Mouse (Mus musculus) urinary bladder, postnatal 4 days (tissue): ENCODE measurements around the gene Metap1d.

ENCODE experiments used
- DNase-seq, 2 experiments: peaks; one replicate each; pipeline ENCODE4 v3.0.0; 2021 to 2022; ENCODE audit warnings: low spot score in 2 of 2

Metap1d gene

DNA sequence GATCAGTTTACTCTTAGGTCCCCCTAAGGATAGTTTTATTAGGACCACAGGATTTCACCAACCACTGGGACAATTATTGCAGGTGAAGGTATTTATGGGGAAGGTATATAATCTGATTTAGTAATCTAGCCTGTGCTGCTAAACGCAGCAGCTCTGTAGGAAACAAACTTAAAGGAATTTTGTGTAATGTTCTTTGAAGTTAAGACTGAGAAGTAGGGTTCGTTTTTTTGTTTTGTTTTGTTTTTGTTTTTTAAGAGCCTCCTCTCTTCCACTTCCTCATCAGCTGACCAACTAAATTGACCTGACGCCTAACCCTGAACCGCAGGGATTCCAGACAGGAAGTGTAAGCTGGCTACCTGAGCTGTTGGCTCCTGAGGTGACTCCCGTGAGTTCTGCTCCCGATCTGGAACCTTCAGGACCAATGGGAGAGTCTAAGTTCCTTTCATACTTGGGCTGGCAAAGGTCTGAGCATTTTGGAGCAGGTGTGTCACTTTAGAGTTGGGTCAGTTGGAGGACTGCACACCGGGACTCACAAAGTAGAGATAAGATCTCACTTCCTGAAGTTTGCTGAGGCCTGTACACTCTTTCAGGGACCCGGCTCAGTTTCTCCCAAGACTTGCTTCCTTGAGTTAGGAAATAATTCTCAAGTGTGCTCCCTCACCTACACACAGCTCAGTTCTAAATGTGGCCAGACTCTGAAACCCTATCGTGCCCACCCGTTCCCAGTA lies 73.7 kb downstream of the Metap1d start:
- no peak for DNase-seq

DNA sequence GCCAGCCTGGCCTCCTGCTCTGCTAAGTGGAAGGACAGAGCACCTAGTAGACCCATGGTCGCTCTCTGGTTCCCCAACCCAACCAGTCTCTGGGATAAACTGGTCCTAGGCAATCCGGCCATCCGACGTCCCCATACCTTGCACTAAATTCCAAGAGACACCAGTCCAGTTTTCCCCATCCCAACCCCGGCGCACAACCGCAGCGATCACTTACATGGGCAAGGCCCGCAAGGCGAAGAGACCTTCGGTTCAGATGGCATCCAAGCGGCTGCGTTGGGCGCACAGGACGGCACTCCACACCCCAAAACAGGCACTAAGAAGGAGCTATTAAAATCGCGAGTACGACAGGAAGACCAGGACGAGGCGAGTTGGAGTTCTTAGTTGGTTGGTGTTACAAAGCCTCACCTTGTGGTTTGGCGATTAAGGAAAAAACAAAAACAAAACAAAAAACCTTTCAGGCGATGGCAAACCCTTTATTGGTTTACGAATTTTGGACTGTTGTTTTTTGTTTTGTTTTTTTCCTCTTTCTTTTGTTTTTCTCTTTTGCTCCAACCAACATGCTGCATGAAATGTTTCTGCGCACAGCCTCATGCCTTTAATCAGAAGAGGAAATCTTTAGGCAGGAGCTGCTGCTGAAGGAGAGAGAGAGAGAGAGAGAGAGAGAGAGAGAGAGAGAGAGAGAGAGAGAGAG lies 74.4 kb downstream of the Metap1d start:
- no peak for DNase-seq

DNA sequence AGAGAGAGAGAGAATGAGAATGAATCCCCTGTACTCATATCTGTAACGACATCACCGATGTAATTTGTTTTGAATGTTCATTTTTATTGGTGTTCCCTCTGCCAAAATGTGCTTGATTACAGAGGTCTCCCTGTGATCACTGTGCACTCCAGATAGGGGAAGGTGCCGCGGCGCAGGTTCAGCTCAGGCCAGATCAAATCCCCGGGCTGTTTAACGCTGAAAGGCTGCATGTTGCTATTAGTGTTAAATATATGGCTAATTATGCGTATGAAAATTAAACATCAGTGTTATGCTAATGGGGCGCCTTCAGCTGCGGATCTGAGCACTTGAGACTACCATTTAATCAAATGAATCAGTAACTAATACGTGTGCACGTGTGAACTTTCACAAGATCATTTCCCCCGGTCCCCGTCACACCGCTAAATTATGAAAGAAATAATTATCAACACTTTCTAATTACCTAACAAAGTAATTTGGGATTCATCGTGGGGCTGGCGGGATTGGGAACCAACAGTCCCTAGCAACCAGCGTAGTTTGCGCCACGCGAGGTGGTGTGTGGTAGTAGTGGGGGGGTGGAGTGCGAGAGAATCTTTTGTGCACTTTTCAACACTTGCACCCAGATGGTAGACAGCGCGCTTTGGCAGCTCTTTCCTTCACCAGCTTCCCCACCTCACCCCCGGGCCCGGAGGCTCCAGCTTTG lies 75.1 kb downstream of the Metap1d start, which contains the start of gene Dlx1:
TSS of gene Dlx1 (plus strand) at position 100 of the 700 bp plus-strand sequence.
- no peak for DNase-seq

DNA sequence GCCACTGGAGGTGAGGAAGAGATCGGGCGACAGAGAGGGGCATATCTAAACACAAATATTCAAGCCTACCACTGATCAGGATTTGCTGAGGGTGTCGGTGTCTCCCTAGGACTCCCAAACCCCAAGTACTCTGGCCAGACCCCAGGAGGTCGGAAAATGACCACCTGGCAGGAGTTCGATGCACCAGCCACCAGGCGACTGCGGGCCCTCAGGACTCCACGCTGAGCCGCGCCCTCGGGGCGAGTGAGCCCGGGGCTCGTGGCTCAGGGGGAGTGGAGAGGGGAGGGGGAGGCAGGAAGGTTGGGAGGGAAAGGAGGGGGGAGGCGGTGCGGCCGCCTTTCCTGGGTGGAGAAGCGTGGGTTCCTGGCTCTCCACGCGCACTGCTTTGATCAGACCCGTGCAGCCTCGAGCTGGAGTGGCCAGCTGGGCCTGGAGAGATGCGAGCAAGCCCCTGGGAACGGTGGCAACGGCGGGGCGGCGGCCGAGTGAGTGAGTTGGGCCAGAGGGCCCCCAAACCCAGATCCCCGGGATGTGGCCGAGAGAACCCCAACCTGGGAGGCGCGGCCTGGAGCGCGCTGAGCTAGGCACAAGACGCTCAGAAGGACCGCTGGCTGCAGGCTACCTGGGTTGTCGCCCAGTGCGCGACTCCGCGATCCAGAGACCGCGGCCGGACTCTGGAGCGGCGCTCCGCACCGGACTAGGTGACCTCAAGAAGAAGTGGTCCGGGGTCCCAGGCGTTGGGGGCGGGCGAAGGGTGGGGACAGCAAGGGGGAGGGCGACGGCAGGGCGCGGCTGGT lies 75.8 kb downstream of the Metap1d start:
- DNase-seq, result no peak

DNA sequence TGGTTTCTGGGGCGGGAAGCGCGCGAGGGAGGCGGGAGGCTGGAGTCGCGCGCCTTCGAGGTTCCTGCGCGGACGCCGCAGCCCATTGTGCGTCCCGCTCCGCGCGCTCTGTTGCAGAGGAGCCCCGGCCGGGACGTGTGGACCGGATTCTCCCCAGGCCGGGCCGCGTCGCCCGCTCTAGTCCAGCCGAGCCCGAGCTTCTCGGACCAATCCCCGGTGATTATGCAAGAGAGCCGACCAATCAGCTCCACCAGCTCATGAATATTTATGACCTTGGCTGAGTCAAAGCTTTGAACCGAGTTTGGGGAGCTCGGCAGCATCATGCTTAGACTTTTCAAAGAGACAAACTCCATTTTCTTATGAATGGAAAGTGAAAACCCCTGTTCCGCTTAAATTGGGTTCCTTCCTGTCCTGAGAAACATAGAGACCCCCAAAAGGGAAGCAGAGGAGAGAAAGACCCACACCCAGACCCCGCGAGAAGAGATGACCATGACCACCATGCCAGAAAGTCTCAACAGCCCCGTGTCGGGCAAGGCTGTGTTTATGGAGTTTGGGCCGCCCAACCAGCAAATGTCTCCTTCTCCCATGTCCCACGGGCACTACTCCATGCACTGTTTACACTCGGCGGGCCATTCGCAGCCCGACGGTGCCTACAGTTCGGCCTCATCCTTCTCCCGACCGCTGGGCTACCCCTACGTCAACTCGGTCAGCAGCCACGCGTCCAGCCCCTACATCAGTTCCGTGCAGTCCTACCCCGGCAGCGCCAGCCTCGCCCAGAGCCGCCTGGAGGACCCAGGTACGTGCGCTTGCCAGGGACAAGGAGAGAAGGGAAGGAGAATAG lies 76.7 kb downstream of the Metap1d start:
- no peak for DNase-seq

DNA sequence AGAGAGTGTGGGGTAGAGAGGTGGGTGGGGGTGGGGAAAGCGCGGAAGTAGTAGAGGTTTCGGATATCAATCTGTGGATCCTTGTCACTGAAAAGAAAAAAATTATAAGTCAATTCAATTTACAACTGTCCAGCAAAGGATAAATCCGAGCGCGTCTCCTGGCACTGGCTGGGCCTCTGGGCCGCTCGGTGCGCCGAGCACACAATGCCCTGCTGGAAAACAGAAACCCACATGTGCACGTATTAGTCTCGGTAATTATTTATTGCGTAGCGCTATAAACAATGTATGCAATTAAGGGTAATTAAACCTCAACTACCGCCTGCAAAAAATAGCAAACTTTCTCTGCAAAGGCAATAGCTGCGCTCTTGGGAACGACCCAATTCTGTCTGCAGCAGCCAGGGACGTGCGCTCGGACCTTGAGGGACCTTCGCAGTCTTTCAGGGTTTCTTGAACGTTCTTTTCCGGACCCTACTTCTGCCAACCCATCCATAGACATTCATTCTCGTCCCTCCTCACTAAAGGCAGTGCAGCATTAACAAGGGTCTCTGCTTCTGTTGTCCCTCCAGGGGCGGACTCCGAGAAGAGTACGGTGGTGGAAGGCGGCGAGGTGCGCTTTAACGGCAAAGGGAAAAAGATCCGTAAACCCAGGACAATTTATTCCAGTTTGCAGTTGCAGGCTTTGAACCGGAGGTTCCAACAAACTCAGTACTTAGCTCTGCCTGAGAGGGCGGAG lies 77.5 kb downstream of the Metap1d start:
- no peak for DNase-seq

DNA sequence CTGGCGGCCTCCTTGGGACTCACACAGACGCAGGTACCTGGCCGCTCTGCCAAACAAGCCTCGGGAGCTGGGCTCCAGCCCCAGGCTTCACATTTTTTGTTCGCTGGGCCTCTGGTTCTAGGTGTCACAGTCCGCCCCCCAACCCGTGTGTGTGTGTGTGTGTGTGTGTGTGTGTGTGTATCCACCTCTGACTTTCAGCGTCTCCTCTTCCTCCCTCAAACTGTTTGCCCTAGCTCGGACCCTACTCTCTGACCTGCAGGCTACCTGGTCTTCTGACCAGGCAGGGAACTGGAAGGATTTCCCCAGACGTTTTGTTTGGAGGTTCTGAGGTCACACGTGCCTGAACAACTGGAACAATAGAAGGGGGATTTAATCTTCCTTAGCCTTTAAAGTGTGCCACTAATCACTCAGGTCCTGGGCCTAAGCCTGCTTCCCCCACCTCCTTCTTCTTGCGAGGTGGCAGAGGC lies 78.1 kb downstream of the Metap1d start:
- DNase-seq, result no peak

DNA sequence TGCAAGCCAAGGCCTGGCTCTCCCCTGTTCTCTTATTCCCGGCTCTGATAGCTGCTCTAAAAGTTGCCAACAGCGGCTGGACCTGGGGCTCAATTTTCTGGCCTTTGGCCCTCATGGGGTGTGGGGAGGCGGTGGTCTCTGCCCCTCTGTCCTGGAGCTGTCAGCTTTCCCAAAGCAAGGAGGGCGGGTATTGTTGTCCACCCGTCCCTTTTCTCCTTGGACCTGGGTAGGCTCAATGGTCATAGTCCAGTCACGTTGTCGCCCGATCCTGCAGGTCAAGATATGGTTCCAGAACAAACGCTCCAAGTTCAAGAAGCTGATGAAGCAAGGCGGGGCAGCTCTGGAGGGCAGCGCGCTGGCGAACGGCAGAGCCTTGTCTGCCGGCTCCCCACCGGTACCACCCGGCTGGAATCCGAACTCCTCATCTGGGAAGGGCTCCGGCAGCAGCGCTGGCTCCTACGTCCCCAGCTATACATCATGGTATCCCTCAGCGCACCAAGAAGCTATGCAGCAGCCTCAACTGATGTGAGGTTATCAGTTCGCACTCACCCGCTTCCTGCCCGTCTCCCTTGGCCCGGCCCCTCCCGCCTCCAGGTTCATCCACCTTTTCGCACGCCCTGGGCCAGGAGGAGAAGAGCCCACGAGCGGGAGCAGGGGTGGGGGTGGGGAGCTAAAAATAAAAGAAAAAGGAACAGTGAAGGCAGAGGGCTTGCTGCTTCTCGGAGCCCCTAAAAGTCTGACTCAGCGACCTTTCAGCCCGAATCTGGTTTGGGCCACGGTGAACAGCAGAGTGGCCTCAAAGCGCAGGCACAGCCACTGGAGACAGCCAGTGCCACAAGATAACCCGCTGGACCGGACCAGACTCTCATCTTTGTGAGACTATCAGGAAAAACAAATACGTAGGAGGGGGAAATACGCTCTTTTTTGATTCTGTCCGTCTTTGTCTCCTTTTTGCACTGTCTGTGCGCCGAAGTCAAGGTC lies 79.2 kb downstream of the Metap1d start:
- no peak for DNase-seq

DNA sequence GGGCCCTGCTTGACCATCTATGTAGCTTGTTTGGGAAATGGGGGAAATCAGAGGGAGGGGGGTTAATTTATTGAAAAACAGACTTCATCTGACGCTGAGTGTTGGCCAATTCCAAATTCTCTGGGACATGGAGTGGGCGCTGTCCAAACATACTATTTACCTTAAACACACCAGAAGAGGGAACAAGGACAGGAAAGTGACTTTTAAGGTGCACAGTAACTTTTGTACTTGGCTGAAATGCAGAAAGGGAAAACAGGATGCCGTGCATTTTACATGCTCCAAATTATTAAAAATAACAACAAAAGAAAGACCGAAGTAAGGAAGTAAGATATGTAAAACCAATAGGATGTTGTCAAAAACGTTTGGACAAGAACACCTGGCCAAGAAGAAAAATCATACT lies 80.0 kb downstream of the Metap1d start:
- DNase-seq, result no peak

DNA sequence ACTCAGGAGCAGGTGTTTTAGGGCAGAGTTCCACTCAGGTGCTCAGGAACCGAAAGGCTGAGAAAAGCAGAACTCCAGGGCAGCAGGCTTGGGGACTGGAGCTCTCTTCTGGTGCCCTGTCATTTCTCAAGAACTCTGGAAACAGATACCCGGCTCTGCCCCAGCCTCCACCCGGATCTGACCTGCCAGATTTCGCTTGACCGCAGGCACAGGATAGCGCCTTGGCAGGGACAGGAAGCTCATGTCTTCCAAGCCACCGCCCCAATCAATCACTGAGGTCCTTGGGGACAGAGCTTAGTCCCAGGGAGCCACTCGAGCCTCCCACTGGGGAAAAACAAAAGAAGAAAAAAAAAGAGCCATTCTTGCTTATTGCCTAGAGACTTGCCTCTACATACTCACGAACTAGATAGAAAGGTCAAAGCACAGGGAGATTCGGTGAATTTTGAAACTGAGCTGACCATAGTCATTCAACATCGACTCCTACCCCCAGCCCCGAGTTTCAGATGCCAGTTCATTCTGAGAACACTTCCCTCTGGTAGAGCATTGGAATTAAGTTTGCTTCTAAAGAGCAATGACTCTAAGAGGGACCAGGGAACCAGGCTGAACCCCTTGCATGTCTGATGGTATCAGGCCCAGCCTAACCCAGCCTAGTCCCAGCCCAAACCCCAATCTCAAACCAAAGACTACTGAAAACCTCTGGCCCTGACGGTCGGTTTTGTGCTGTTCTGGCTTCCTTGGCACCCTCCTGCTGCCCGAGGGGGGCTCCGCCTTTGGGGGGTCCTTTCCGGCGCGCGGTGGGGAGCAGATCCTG lies 81.4 kb downstream of the Metap1d start:
- no peak for DNase-seq

DNA sequence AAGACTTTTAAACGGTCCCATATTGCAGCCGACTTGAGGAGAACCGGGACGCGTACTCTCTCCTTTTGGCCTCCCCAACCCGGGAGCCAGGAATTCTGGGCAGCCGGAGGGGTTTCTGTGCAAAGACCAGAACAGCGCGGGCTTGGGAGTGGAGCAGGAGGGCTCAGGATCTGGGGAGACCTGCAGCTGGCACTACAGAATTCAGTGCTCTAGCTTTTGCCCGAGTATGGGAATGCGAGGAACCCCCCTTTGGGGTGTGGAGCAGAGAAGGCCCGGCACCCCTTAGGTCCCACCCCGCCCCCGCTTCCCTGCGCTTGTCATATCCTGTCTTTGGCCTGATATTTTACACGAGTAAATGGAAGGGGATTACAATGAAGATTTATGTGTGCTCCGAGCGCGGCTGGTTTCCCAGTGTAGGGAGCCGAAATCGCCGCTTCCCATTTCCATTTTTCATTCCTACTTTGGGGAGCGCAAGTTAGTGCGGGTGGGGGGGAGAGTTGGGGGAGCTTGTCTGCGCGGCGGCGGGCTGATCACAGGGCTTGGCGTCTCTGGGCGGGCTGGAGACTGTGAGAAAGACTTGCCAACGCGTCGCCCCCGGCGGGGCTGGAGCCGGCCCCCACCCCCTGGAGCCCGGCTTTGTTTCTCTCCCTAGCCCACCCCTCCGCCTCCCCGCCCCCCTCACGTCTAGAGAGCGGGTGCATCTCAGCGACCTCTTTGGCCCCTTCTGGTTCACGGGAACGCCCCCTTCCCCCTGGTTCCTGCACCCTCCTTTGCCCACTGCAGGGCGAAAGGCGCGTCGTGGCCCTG lies 87.7 kb downstream of the Metap1d start:
- no peak for DNase-seq

DNA sequence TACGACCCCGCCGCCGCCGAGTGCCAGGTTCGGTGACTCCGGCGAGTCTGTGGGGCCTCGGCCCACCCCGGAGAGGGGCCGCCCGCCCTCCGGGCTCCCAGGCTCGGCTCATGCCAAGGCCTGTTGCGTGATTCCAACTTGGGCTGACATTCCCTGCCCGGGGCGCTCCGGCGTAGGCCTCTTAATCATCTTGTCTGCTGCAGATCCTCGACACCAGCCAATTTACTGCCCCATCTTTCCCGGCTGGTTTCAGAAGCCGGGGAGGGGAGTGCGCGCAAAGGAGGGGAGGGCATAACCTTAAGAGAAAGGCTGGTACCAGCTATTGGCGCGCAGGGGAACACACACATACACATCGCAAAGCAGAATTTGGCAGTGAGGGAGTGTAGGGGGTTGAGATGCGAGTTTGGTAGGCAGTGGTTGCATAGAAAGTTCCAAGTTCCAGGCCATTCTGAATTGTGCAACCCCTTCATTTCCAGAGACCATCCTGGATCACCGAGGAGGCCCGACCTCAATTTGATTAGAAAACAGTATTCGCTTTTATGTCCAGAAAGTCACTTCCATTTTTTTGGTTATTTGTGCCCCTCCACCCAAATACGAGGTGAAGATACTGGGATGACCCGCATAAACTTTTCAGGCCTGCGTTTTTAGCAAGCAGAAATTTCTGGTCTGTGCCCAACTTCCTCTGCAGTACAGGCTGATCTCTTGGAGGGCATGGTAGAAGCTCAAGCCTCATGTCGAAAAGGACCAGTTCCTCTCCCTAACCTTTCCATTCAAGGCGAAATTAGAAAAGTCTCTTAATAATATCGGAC lies 88.5 kb downstream of the Metap1d start:
- DNase-seq, result no peak

DNA sequence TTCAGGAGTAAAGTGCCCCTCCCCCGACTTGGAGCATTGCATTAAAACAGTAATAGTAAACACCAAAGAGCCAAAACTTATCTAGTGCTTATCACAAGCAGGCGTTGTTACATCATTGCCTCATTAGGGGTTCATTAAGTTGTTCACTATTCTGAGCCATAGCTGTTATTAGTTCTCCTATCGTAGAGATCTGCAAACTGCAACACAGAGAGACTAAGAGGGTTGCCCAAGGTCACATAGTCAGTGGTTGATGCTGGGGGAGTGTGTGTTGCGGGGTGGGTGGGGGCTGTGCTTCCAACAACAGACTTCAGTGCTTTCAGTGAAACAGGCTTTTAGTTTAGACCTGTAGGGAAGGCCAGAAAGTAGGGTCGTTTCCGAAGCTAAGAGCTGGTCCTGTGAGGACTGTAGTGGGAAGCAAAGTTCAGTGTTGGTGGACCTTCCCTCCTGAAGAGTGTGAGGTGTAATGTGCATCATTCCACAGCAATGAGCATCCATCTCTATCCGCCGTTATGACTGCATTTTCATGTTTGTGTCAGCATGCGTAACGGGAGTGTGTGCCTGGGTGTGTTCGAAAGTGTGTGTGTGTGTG lies 89.2 kb downstream of the Metap1d start:
- DNase-seq, result no peak

DNA sequence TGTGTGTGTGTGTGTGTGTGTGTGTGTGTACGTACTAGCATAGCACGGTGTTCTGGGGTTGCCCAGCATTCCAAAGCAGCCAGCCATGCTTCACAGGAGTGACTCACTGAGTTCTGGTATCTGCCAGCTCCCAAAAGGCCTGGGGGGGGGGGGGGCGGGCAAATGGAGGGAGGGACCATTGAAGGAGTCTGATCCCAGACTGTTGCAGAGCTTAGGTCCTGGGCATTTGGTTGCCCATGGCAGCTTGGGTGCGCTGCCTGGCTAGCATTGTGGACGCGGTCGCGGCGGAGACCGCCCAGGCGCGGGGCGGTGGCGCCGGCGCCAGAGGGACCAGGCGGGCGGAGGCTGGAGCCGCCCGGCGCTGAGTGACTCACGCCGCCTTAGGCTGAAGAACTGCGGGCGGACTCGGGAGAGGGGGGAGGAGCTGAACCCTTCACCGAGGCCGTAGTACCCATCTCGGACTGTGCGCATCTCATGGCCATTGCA lies 89.8 kb downstream of the Metap1d start:
- DNase-seq, result no peak

DNA sequence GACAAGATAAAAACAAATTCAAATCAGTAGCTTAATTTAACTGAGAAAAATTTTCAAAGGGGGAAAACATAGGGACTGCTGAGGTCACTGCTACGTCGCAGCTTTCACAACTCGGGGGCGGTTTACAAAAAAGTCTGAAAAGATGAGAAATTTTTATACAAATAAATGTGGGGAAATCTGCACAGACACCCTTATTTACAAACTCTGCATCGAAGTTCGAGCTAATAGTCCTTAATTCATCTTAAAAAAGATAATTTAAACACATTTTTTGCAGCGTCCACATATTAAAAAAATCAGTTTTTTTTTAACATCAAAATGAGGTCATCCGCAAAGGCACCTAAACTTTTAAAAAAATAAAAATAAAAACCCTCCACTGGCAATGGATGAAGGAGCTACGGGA lies 90.5 kb downstream of the Metap1d start:
- no peak for DNase-seq

DNA sequence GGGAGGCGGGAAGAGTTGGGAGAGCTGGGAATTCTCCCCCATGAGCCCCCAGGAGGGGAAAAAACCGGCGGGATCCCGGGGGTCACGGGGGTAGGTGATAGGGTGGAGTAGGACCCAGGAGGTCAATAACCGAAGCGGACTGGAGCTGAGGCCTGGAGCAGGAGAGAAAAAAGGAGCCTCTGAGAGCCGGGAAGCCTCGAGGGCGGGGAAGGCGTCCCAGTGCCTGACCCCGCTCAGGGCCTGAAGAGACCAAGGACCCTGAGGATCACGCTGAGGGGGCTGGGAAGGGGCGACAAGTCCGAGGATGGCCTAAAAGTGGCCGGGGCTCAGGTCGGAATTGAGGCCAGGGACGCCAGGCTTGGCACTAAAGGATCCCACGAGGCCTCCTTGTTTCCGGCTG lies 90.9 kb downstream of the Metap1d start:
- no peak for DNase-seq
